Comparison of ENCODE assay signal across 26 mouse cellular contexts in the genomic region with DNA sequence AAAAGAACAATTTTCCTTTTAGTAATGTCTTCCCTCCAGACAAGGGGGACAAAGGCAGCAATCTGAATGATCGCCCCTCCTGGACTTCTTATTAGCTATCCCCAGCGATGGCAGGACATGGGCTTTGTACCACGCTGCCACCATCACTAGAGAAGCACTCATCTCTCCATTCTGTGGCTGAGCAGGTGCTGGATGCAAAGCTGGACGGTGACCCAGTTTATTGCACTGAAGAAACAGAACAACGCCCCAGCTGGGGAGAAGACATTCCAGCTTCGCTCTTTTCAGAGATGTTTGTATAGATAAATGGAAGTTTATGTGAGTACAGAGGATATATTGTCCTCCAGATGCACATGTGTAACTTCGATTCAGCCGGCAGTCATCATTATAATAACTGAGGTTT.
DNase-seq lines count a peak whose midpoint lies in the region; ATAC-seq lines count a peak whose summit lies in the region.
"Had no signal": no experiment of that assay in that cellular context is flagged by ENCODE, and none has a peak within 500 bp of the region (broad histone marks: within the 10 kb centered on the region; RNA-seq: fewer than 3 reads in every experiment).

No protein-coding gene starts in this region.

- no peak for DNase-seq in frontal cortex, postnatal 25 days (ENCODE audit: low spot score in 2 of 2)
- DNase-seq in left cerebral cortex, postnatal 10 days (ENCODE audit: extremely low spot score in 1 of 2, low spot score in 2 of 2): peak; percentile 18 to 23
- DNase-seq in left cerebral cortex, adult 18-20 months (ENCODE audit: low spot score in 2 of 2): no peak
- peak; percentile 4 for DNase-seq in right cerebral cortex, postnatal 14 days
- DNase-seq in right cerebral cortex, postnatal 4 days: no peak
- peak; percentile 69 for DNase-seq in retina, postnatal 1 day
- no peak for DNase-seq in adrenal gland, adult 18-20 months (ENCODE audit: low spot score in 2 of 2)
- DNase-seq: adrenal gland, adult 2 months; cerebellum, adult 11 months; cerebellum, adult 9-10 months; cerebellum, postnatal 36 days; gastrocnemius, adult 2 months; gastrocnemius, postnatal 36 days; heart, adult 18-20 months; heart, postnatal 4 days; kidney, adult 11 months; kidney, postnatal 14 days; lung, embryonic 14.5 days; lung, postnatal 14 days; right cerebral cortex, postnatal 25 days; thymus, adult 2 months; thymus, postnatal 4 days had no signal

- ATAC-seq in frontal cortex, adult (ENCODE audit: low TSS enrichment): peak; percentile 72
- ATAC-seq: forebrain, embryonic 15.5 days; inflammation-experienced regulatory T-cells, adult 6 months; midbrain, embryonic 16.5 days had no signal

- intact Hi-C loops in left cerebral cortex, postnatal 10 days (cut with DNase I): loop anchor here (10.0 kb wide), 1 partner anchor 243 kb away; no protein-coding TSS in a partner anchor

Comparison
In these comparisons a context has a peak if more than half of its experiments do, and no peak if none do; other contexts are left out.
1. DNase-seq: peak in left cerebral cortex, postnatal 10 days (2 of 2), right cerebral cortex, postnatal 14 days (single experiment) and retina, postnatal 1 day (single experiment); none in frontal cortex, postnatal 25 days (0 of 2), left cerebral cortex, adult 18-20 months (0 of 2), right cerebral cortex, postnatal 4 days (single experiment) and adrenal gland, adult 18-20 months (0 of 2).